Mouse (Mus musculus): ENCODE data around the gene Hhex. TPM values are rescaled to one million over a fixed set of nuclear protein-coding genes. Genes with fewer than 3 reads are reported as not detected.

Gene Hhex
- polyA plus RNA-seq (2015; fragmentation: Nextera tagmentation; extraction: Ambion mirVana) = 11.1 and 11.8 TPM in 2 replicates

- Histone ChIP-seq H3K4me2 (ENCODE audit: low read depth, low read length) (peak within 1 kb of the TSS; percentile 94), H3K4me3 (ENCODE audit: low read length) (peak within 1 kb of the TSS; percentile 64), H3K9ac (ENCODE audit: low read depth, low read length) (peak within 1 kb of the TSS; percentile 74), H3K4me1 (ENCODE audit: control insufficient read depth, insufficient read depth, low read length) (peaks cover 14% of the 10 kb centered on the region), H3K36me3 (ENCODE audit: control insufficient read depth, insufficient read depth, low read length) (no peaks in the 10 kb centered on the region), H3K27me3 (replicated peaks; ENCODE audit: control insufficient read depth, insufficient read depth, low read length) (peaks cover 61% of the 10 kb centered on the region), H3K9me3 (ENCODE audit: control insufficient read depth, low read length) (0 out of 2 replicates have a peak, but pooled peaks cover 2% of the 10 kb centered on the region), H3K27ac (ENCODE audit: low read length) (peak within 1 kb of the TSS; percentile 73)
- WGBS = under 1% methylated on average over 76 of the region's 79 CpGs
- ATAC-seq = peak; percentile 86
These were observed at the start of gene Hhex for GRCm38 (mm10) chr19:37434263-37434951. Gene Hhex, plus strand, starts transcription at chr19:37434810.

- H3K36me3 ChIP-seq (ENCODE audit: control insufficient read depth, insufficient read depth, low read length) = peaks cover 6% of the 10 kb centered on the region
These were observed 48.5 kb upstream of the Hhex start for GRCm38 (mm10) chr19:37386126-37386525.

GRCm38 (mm10) chr19:37391869-37392268 is 42.7 kb upstream of the Hhex start:
- Histone ChIP-seq H3K27ac (ENCODE audit: low read length) (no peak overlapping the region), H3K36me3 (ENCODE audit: control insufficient read depth, insufficient read depth, low read length) (peaks cover 14% of the 10 kb centered on the region), H3K9me3 (ENCODE audit: control insufficient read depth, low read length) (no peaks in the 10 kb centered on the region), H3K4me1 (ENCODE audit: control insufficient read depth, insufficient read depth, low read length) (no peaks in the 10 kb centered on the region), H3K4me3 (ENCODE audit: low read length) (no peak overlapping the region), H3K9ac (ENCODE audit: low read depth, low read length) (no peak overlapping the region), H3K4me2 (ENCODE audit: low read depth, low read length) (no peak overlapping the region), H3K27me3 (replicated peaks; ENCODE audit: control insufficient read depth, insufficient read depth, low read length) (no peaks in the 10 kb centered on the region)
- 97% methylated on average over 3 of the region's 3 CpGs for WGBS
- no peak for ATAC-seq

More at GRCm38 (mm10) chr19:37386126-37386525, 48.5 kb upstream of the Hhex start:
- H3K9me3 ChIP-seq (ENCODE audit: control insufficient read depth, low read length) = no peaks in the 10 kb centered on the region
- no peak for ATAC-seq
- no peak overlapping the region for H3K27ac ChIP-seq (ENCODE audit: low read length)
- no peaks in the 10 kb centered on the region for H3K27me3 ChIP-seq (replicated peaks; ENCODE audit: control insufficient read depth, insufficient read depth, low read length)
- H3K4me1 ChIP-seq (ENCODE audit: control insufficient read depth, insufficient read depth, low read length) = no peaks in the 10 kb centered on the region
- H3K4me3 ChIP-seq (ENCODE audit: low read length) = no peak overlapping the region
- no peak overlapping the region for H3K9ac ChIP-seq (ENCODE audit: low read depth, low read length)
- no peak overlapping the region for H3K4me2 ChIP-seq (ENCODE audit: low read depth, low read length)
- 56% methylated on average over 3 of the region's 3 CpGs for WGBS

- no peak overlapping the region for H3K4me3 ChIP-seq (ENCODE audit: low read length)
- H3K4me1 ChIP-seq (ENCODE audit: control insufficient read depth, insufficient read depth, low read length) = no peaks in the 10 kb centered on the region
- no peak overlapping the region for H3K4me2 ChIP-seq (ENCODE audit: low read depth, low read length)
- ATAC-seq = no peak
- 91% methylated on average over 3 of the region's 3 CpGs for WGBS
- peaks cover 16% of the 10 kb centered on the region for H3K36me3 ChIP-seq (ENCODE audit: control insufficient read depth, insufficient read depth, low read length)
- H3K9ac ChIP-seq (ENCODE audit: low read depth, low read length) = no peak overlapping the region
- H3K27ac ChIP-seq (ENCODE audit: low read length) = no peak overlapping the region
- H3K9me3 ChIP-seq (ENCODE audit: control insufficient read depth, low read length) = no peaks in the 10 kb centered on the region
- no peaks in the 10 kb centered on the region for H3K27me3 ChIP-seq (replicated peaks; ENCODE audit: control insufficient read depth, insufficient read depth, low read length)
These were observed 38.3 kb upstream of the Hhex start for GRCm38 (mm10) chr19:37396279-37396678.

- Histone ChIP-seq H3K27me3 (replicated peaks; ENCODE audit: control insufficient read depth, insufficient read depth, low read length) (no peaks in the 10 kb centered on the region), H3K9ac (ENCODE audit: low read depth, low read length) (no peak overlapping the region), H3K4me3 (ENCODE audit: low read length) (no peak overlapping the region), H3K36me3 (ENCODE audit: control insufficient read depth, insufficient read depth, low read length) (peaks cover 22% of the 10 kb centered on the region), H3K27ac (ENCODE audit: low read length) (no peak overlapping the region), H3K4me2 (ENCODE audit: low read depth, low read length) (no peak overlapping the region), H3K9me3 (ENCODE audit: control insufficient read depth, low read length) (no peaks in the 10 kb centered on the region), H3K4me1 (ENCODE audit: control insufficient read depth, insufficient read depth, low read length) (no peaks in the 10 kb centered on the region)
- ATAC-seq = no peak
- 83% methylated on average over 6 of the region's 6 CpGs for WGBS
These were observed 33.7 kb upstream of the Hhex start for GRCm38 (mm10) chr19:37400936-37401335.

GRCm38 (mm10) chr19:37418294-37418693 is 16.3 kb upstream of the Hhex start:
- Histone ChIP-seq H3K27ac (ENCODE audit: low read length) (no peak overlapping the region), H3K4me1 (ENCODE audit: control insufficient read depth, insufficient read depth, low read length) (no peaks in the 10 kb centered on the region), H3K27me3 (replicated peaks; ENCODE audit: control insufficient read depth, insufficient read depth, low read length) (no peaks in the 10 kb centered on the region), H3K4me3 (ENCODE audit: low read length) (no peak overlapping the region), H3K4me2 (ENCODE audit: low read depth, low read length) (no peak overlapping the region), H3K36me3 (ENCODE audit: control insufficient read depth, insufficient read depth, low read length) (peaks cover 18% of the 10 kb centered on the region), H3K9me3 (ENCODE audit: control insufficient read depth, low read length) (no peaks in the 10 kb centered on the region), H3K9ac (ENCODE audit: low read depth, low read length) (no peak overlapping the region)
- no peak for ATAC-seq
- WGBS = 87% methylated on average over 4 of the region's 4 CpGs

GRCm38 (mm10) chr19:37419613-37420012 is 15.0 kb upstream of the Hhex start:
- H3K9me3 ChIP-seq (ENCODE audit: control insufficient read depth, low read length) = no peaks in the 10 kb centered on the region
- no peaks in the 10 kb centered on the region for H3K27me3 ChIP-seq (replicated peaks; ENCODE audit: control insufficient read depth, insufficient read depth, low read length)
- H3K4me2 ChIP-seq (ENCODE audit: low read depth, low read length) = no peak overlapping the region
- WGBS = 43% methylated on average over 3 of the region's 3 CpGs
- no peak overlapping the region for H3K4me3 ChIP-seq (ENCODE audit: low read length)
- no peaks in the 10 kb centered on the region for H3K4me1 ChIP-seq (ENCODE audit: control insufficient read depth, insufficient read depth, low read length)
- H3K9ac ChIP-seq (ENCODE audit: low read depth, low read length) = no peak overlapping the region
- no peak for ATAC-seq
- no peak overlapping the region for H3K27ac ChIP-seq (ENCODE audit: low read length)
- H3K36me3 ChIP-seq (ENCODE audit: control insufficient read depth, insufficient read depth, low read length) = peaks cover 18% of the 10 kb centered on the region

- peaks cover 14% of the 10 kb centered on the region for H3K27me3 ChIP-seq (replicated peaks; ENCODE audit: control insufficient read depth, insufficient read depth, low read length)
- H3K4me1 ChIP-seq (ENCODE audit: control insufficient read depth, insufficient read depth, low read length) = peaks cover 1% of the 10 kb centered on the region; the same call in 1 of the 2 replicates
- H3K9me3 ChIP-seq (ENCODE audit: control insufficient read depth, low read length) = 0 out of 2 replicates have a peak, but pooled peaks cover 2% of the 10 kb centered on the region
- 74% methylated on average over 5 of the region's 5 CpGs for WGBS
- H3K4me2 ChIP-seq (ENCODE audit: low read depth, low read length) = no peak overlapping the region
- no peak overlapping the region for H3K27ac ChIP-seq (ENCODE audit: low read length)
- H3K4me3 ChIP-seq (ENCODE audit: low read length) = no peak overlapping the region
- no peak for ATAC-seq
- no peak overlapping the region for H3K9ac ChIP-seq (ENCODE audit: low read depth, low read length)
- no peaks in the 10 kb centered on the region for H3K36me3 ChIP-seq (ENCODE audit: control insufficient read depth, insufficient read depth, low read length)
These were observed 6.0 kb upstream of the Hhex start for GRCm38 (mm10) chr19:37428589-37428988.

- no peak overlapping the region for H3K4me3 ChIP-seq (ENCODE audit: low read length)
- H3K36me3 ChIP-seq (ENCODE audit: control insufficient read depth, insufficient read depth, low read length) = no peaks in the 10 kb centered on the region
- H3K27ac ChIP-seq (ENCODE audit: low read length) = no peak overlapping the region
- H3K4me2 ChIP-seq (ENCODE audit: low read depth, low read length) = no peak overlapping the region
- H3K9me3 ChIP-seq (ENCODE audit: control insufficient read depth, low read length) = 0 out of 2 replicates have a peak, but pooled peaks cover 2% of the 10 kb centered on the region
- H3K4me1 ChIP-seq (ENCODE audit: control insufficient read depth, insufficient read depth, low read length) = peaks cover 14% of the 10 kb centered on the region
- ATAC-seq = no peak
- peaks cover 40% of the 10 kb centered on the region for H3K27me3 ChIP-seq (replicated peaks; ENCODE audit: control insufficient read depth, insufficient read depth, low read length)
- 85% methylated on average over 11 of the region's 11 CpGs for WGBS
- no peak overlapping the region for H3K9ac ChIP-seq (ENCODE audit: low read depth, low read length)
These were observed 3.4 kb upstream of the Hhex start for GRCm38 (mm10) chr19:37431139-37431756.

All from intestine, embryonic 16.5 days (tissue).